Mouse (Mus musculus): Measurements from ENCODE around the gene Bex6.
"Not testable (repeated sequence)": the region's sequence is repeated elsewhere in the genome, so short reads cannot be mapped to it uniquely, and the experiment has no call there.

Bex6 gene

DNA sequence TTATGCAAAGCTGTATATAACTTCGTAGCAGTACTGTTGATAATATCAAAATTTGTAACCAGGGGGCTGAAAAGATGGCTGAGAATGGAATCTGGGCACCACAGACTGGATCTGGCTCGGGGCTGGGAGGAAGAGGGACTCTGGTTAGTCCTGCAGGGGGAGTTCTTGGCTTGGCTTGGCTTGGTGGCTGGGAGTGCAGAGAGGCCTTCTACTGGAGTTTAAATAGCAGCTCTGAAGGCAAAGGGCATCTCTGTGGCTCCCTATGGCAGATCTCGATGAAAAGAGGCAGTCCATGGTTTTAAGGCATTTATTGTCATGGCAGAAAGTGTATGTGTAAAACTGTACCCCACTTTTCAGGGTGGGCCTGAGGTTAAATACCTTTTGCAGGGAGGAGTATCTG lies 25.3 kb downstream of the Bex6 start:
- POLR2A ChIA-PET, result interaction anchor here in 3 of 4 experiments (0.6 to 1.5 kb wide), 6 partner anchors 13 to 485 kb away, joined by 3 to 6 read pairs (median 4); no protein-coding TSS in a partner anchor

DNA sequence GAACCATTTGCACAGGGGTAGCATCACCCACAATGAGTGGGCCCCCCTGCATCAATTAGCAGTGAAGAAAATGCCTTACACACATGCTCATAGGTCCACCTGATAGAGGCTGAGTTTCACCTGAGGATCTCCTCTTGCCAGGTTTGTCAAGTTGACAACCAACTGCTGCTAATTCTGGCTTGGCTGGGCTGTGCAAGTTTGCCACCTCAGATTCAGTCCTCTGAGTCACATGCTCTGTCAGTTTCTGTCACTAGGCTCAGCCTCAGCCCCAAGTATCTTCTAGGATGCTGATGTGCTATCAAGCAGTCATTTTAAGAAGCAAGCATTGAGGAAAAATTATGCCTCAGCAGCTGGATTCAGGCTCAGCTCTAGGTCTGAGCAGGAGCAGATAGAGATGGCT lies 34.5 kb downstream of the Bex6 start:
- POLR2A ChIA-PET, result interaction anchor here in 1 of 4 experiments (0.6 to 1.6 kb wide), 6 partner anchors 11 to 117 kb away, joined by 3 to 4 read pairs (median 3); no protein-coding TSS in a partner anchor

More for the DNA sequence above, 25.3 kb downstream of the Bex6 start:
- CTCF ChIA-PET, result interaction anchor here in 3 of 4 experiments (0.5 to 1.4 kb wide), 5 partner anchors 13 to 461 kb away, joined by 3 to 7 read pairs (median 3); partner anchors contain the start of gene Nrros (in 1 of the 3)

DNA sequence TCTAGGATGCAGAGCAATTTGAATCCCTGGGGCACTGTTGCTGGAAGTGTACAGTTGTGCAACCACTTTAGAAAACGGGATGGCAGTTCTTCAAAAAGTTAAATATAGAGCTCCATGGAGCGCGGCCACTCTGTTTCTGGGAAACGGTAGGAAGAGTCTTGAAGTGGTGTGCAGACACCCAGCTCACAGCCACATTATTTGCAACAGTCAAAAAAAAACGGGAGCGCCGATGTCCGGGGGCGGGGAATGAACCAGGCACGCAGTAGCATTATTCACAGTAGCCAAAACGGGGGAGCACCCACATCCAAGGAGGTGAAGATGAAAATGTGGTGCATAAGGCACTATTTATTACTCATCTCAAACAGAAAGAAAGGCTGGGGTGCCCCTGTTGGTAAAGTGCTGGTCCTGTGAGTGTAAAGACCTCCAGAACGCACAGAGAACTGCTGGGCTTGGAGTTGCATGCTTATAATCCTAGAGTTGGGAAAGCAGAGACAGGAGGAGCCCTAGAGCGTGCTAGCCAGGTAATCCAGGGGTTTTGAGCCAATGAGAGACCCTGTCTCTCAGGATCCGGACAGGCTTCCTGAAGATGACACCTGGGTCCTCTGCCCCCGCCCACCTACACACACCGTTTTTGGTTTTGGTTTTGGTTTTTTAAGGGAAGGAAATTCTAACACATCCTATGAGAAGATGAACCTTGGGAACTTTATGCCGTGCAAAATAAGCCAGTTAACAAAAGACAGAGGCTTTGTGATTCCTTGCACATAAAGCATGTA lies 35.4 kb downstream of the Bex6 start:
- ChIA-PET CTCF (interaction anchor here in 2 of 4 experiments (0.5 to 1.3 kb wide), 3 partner anchors 12 to 297 kb away, joined by 3 to 5 read pairs (median 4); no protein-coding TSS in a partner anchor), POLR2A (interaction anchor here in 1 of 4 experiments (0.9 to 1.6 kb wide), 3 partner anchors 13 to 38 kb away, joined by 3 to 4 read pairs (median 3); no protein-coding TSS in a partner anchor)

More for the DNA sequence above, 34.5 kb downstream of the Bex6 start:
- CTCF ChIA-PET, result interaction anchor here in 3 of 4 experiments (0.5 to 1.3 kb wide), 5 partner anchors 11 to 589 kb away, joined by 3 to 5 read pairs (median 4); no protein-coding TSS in a partner anchor

DNA sequence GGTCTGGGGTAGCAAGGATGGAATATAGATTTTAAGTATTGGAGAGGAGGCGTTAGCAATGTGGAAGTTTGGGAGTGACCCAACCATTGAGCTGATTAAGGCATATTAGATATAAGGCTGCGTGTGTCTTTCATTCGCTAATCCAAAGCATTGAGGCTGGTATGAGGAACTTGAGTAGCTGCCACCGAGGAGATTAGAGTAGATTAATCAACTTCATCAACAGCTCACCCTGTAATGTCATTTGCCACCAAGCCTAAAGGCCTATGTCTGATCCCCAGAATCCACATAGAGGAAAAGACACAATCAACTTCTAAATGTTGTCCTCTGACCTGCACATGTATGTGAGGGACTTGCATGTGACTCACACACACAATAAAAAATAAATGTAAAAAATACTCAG lies 42.2 kb downstream of the Bex6 start:
- ChIA-PET POLR2A (interaction anchor here in 1 of 4 experiments (0.6 kb wide), 1 partner anchor 51 kb away, joined by 3 read pairs; no protein-coding TSS in a partner anchor), CTCF (no interaction called here)

DNA sequence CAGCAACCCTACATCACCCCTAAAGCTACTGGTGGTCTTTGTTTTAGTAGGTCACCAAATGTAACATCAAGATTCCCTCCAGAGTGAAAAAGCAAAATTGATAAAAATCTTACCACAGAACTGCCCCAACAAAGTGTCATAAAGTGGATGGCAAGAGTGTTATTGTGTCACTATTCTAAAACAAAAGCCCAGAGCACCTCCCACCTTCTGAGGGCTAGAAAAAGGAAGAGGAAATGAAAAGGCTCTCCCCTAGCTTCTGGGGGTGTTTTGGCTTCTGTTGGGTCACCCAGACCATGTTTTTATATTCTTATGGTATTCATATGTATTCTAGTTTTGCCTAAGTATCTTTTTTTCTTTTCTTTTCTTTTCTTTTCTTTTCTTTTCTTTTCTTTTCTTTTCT lies 42.8 kb downstream of the Bex6 start:
- POLR2A ChIA-PET, result interaction anchor here in 1 of 4 experiments (0.5 to 0.6 kb wide), 2 partner anchors 16 to 51 kb away, joined by 3 read pairs; no protein-coding TSS in a partner anchor
- CTCF ChIA-PET, result no interaction called here

DNA sequence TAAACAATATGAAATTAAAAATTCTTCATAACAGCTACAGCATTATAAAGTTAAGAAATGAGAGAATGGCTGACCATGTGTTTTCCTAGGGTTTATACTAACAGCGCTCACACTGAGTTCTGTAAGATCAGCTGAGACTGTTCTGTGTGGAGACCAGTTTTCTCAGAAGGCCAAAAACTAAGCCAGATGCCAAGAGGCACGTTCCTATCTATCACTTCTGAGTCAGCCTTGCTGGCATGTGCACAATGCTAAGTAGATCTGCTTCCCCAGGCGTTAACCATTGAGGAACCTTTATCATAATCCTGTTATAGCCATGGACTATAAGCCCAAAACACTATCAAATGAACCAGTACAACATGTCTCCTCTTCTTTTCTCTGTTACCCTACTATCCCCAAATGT lies 52.4 kb downstream of the Bex6 start:
- POLR2A ChIA-PET, CTCF ChIA-PET: not testable (repeated sequence)
